Mouse (Mus musculus) leukemia stem cell, adult 10-12 weeks (primary cell): ENCODE results near the gene 1700025G04Rik. TPM values are rescaled to one million over a fixed set of nuclear protein-coding genes. Genes with fewer than 3 reads are reported as not detected.

Experiments used
- polyA plus RNA-seq: library from polyadenylated mRNA; stranded (reverse); fragments of >175 nt; gene quantifications from 2 replicates; pipeline ENCODE4 v1.2.3, GENCODE M21; 2012; ENCODE audit warnings: low replicate concordance

1700025G04Rik gene
- polyA plus RNA-seq: 0.06 TPM in 2 replicates

DNA sequence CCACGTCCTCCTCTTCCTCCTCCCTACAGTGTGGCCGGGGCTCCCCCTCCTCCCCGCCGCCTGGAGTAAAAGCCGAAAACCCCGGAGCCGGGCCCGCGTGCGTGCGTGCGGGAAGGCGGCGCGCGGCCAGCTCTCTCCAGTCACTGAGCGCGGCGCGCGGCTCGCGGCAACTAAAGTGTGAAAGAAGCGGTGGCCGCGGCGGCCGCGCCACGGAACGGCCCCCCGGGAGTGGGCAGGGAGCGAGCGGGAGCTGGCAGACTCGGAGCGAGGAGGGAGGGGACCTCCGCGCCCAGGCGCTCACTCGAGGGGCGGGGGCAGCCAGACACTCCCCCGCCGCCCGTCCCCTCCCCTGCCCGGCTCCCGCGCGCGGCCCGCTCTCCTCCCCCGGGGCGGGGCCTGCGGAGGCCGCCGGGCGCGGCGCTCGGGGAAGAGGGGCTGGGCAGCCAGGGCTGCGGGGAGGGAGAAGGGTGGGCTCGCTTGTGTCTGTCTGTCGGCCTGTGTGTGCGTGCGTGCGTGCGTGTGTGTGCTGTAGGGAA is at the start of gene 1700025G04Rik:
Gene 1700025G04Rik (minus strand): TSS at position 108 of the 536 bp plus-strand sequence.

